Mouse (Mus musculus): ENCODE data around the gene Snx30. TPM values are rescaled to one million over a fixed set of nuclear protein-coding genes. Genes with fewer than 3 reads are reported as not detected.

Gene Snx30
- polyA plus RNA-seq, 1 experiment, result 0.20 TPM

DNA sequence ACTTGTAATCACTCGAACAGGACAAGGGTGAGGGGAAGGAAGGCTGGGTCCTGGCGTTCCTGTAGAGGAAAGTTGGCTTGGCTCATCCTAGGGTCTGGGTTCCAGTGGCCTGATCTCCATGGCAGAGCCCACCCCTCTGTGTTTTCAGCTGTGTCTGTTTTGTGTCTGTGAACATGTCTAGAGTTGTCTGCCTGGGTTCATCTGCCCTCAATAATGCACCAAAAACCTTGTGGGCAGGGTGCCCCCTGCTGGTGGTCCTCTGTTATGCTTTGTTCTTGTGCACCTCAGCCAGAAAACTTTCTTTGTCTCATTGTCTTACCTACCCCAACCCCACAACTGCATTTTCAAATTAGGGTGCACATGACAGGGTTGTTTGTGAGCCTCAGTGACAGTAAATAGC, 44.5 kb downstream of the Snx30 start:
- TF ChIP-seq GATA1 (IDR thresholded peaks at IDR 0.05; ENCODE audit: low read length), result no peak
- TF ChIP-seq TAL1 (IDR thresholded peaks at IDR 0.05; ENCODE audit: low read length), result no peak
- Histone ChIP-seq H3K9me3 (ENCODE audit: control insufficient read depth, low read length) (no peaks in the 10 kb centered on the region), H3K4me3 (replicated peaks) (no peak overlapping the region), H3K4me1 (ENCODE audit: control insufficient read depth) (no peaks in the 10 kb centered on the region), H3K36me3 (ENCODE audit: control insufficient read depth) (no peaks in the 10 kb centered on the region; the same call in 1 of the 2 replicates), H3K27me3 (ENCODE audit: control insufficient read depth) (no peaks in the 10 kb centered on the region)

DNA sequence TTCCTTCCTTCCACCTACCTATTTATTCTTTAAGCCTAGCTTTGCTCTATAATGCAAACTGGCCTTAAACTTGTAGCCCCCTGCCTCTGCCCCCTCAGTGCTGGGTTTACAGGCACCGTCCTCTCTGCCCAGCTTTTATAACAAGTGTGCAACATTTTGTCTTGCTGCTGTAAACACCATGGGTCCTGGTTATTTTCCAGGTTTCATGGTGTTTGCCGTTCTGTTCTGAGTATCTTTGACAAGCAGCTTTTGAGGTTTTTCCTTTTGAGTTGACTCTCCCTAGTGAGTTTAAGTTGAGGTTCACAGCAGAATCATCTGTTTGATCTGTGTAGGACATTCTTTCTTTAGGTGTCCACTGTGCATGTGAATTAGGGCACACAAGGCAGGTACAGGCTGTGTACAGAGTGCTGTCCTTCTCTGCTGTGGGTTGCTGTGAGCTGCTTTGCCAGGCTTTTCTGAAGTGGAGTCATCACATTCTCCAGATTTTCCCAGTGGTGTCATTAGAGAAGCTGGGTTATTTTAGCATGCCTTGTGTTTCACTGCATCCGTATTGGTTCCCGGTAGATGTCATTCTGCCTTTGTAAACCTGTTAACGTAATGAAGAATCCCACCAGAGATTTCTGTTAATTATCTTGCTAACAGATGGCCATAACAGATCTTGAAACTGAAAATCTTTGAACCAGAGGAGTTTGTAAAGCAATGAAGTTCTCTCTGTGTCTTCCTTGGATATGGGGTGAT, 45.4 kb downstream of the Snx30 start:
- no peaks in the 10 kb centered on the region for H3K4me1 ChIP-seq (ENCODE audit: control insufficient read depth)
- no peaks in the 10 kb centered on the region; the same call in 1 of the 2 replicates for H3K36me3 ChIP-seq (ENCODE audit: control insufficient read depth)
- no peak for TF ChIP-seq GATA1 (IDR thresholded peaks at IDR 0.05; ENCODE audit: low read length)
- no peak for TF ChIP-seq TAL1 (IDR thresholded peaks at IDR 0.05; ENCODE audit: low read length)
- no peaks in the 10 kb centered on the region for H3K27me3 ChIP-seq (ENCODE audit: control insufficient read depth)
- no peak overlapping the region for H3K4me3 ChIP-seq (replicated peaks)
- no peaks in the 10 kb centered on the region for H3K9me3 ChIP-seq (ENCODE audit: control insufficient read depth, low read length)

DNA sequence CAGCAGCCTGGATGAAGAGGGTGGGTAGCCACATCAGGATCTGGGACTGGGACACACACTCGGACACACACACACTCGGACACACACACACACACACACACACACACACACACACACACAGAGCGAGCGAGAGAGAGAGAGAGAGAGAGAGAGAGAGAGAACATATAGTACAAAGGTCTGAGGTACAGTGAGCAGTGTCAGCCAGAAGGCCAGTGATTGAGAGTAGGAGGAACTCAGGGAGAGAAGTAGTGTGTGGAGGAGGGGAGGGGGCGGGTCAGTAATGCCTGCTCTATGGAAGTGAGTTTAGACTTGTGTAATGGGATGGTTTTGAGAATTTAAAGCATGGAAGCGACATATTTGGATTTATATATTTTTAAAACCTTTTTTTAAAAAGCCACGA, 47.5 kb downstream of the Snx30 start:
- Histone ChIP-seq H3K27me3 (ENCODE audit: control insufficient read depth) (no peaks in the 10 kb centered on the region), H3K9me3 (ENCODE audit: control insufficient read depth, low read length) (no peaks in the 10 kb centered on the region), H3K36me3 (ENCODE audit: control insufficient read depth) (peaks cover 10% of the 10 kb centered on the region), H3K4me3 (replicated peaks) (no peak overlapping the region), H3K4me1 (ENCODE audit: control insufficient read depth) (no peaks in the 10 kb centered on the region)
- TF ChIP-seq TAL1 (IDR thresholded peaks at IDR 0.05; ENCODE audit: low read length) (no peak), GATA1 (IDR thresholded peaks at IDR 0.05; ENCODE audit: low read length) (no peak)

- TF ChIP-seq GATA1 (IDR thresholded peaks at IDR 0.05; ENCODE audit: low read length) (no peak), TAL1 (IDR thresholded peaks at IDR 0.05; ENCODE audit: low read length) (no peak)
- H3K36me3 ChIP-seq (ENCODE audit: control insufficient read depth), result peaks cover 10% of the 10 kb centered on the region
- no peaks in the 10 kb centered on the region for H3K27me3 ChIP-seq (ENCODE audit: control insufficient read depth)
- H3K4me1 ChIP-seq (ENCODE audit: control insufficient read depth), result peaks cover 12% of the 10 kb centered on the region
- H3K4me3 ChIP-seq (replicated peaks), result no peak overlapping the region
- H3K9me3 ChIP-seq (ENCODE audit: control insufficient read depth, low read length), result no peaks in the 10 kb centered on the region
These were observed 54.2 kb downstream of the Snx30 start for GRCm38 (mm10) chr4:59859693-59860425.

DNA sequence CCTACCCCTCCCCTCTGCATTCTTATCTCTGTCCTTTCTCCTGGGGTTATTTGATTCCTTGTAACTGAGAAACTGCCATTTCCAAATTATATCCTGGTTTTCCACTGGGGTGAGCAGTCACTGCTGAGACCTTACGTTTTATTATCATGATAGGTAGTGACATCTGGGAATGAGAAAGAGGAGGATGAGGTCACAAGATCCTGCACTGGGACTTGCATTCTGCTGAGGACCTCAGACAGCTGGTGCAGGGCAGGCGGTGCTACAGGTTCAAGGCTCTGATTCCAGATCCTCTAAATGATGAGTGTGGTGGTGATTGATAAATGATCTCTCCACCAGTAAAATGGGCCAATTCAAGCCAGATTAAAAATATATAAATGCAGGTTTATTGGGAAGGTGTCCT, 54.8 kb downstream of the Snx30 start:
- Histone ChIP-seq H3K27me3 (ENCODE audit: control insufficient read depth) (no peaks in the 10 kb centered on the region), H3K4me3 (replicated peaks) (no peak overlapping the region), H3K36me3 (ENCODE audit: control insufficient read depth) (peaks cover 10% of the 10 kb centered on the region), H3K4me1 (ENCODE audit: control insufficient read depth) (peaks cover 12% of the 10 kb centered on the region), H3K9me3 (ENCODE audit: control insufficient read depth, low read length) (no peaks in the 10 kb centered on the region)
- TF ChIP-seq TAL1 (IDR thresholded peaks at IDR 0.05; ENCODE audit: low read length), result no peak
- TF ChIP-seq GATA1 (IDR thresholded peaks at IDR 0.05; ENCODE audit: low read length), result no peak

DNA sequence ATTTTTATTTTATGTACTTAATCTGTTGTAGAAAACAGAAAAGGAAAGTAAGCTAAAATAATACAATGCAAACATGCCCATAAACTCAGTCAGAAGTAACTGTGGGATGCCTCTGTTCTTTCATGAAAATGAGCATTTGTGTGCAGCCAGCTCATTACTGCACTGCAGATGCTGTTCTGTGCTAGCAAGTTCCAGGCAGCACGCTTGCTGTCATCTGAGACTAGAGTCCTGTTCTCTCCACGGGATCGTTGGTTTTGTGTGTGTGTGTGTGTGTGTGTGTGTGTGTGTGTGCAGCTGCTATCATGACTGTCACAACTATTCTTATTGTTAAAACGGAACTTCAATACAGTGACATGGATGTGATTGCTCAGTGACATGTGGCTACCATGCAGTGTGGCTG, 56.2 kb downstream of the Snx30 start:
- Histone ChIP-seq H3K4me1 (ENCODE audit: control insufficient read depth) (peaks cover 12% of the 10 kb centered on the region), H3K36me3 (ENCODE audit: control insufficient read depth) (peaks cover 10% of the 10 kb centered on the region), H3K4me3 (replicated peaks) (no peak overlapping the region), H3K9me3 (ENCODE audit: control insufficient read depth, low read length) (no peaks in the 10 kb centered on the region), H3K27me3 (ENCODE audit: control insufficient read depth) (no peaks in the 10 kb centered on the region)
- TF ChIP-seq GATA1 (IDR thresholded peaks at IDR 0.05; ENCODE audit: low read length) (no peak), TAL1 (IDR thresholded peaks at IDR 0.05; ENCODE audit: low read length) (no peak)

DNA sequence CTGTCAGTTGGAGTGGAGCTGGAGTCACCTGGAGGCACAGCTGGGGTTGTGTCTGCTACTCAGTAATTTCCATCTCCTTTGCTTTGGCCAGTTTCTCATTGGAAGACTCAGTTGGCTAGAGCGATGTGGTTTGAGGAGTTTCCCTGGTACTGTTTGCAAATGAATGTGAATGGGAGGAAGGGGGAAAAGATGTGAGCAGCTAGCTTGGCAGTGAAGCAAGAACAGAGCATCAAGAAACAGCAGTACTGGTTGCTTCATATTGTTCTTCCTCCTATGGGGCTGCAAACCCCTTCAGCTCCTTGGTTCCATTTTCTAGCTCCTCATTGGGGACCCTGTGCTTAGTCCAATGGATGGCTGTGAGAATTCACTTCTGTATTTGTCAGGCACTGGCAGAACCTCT, 56.7 kb downstream of the Snx30 start:
- H3K36me3 ChIP-seq (ENCODE audit: control insufficient read depth), result peaks cover 6% of the 10 kb centered on the region

GRCm38 (mm10) chr4:59863869-59864268, 58.2 kb downstream of the Snx30 start:
- no peaks in the 10 kb centered on the region; the same call in 1 of the 2 replicates for H3K36me3 ChIP-seq (ENCODE audit: control insufficient read depth)
- TF ChIP-seq GATA1 (IDR thresholded peaks at IDR 0.05; ENCODE audit: low read length), result no peak
- no peak for TF ChIP-seq TAL1 (IDR thresholded peaks at IDR 0.05; ENCODE audit: low read length)
- H3K4me1 ChIP-seq (ENCODE audit: control insufficient read depth), result peaks cover 12% of the 10 kb centered on the region
- no peaks in the 10 kb centered on the region for H3K27me3 ChIP-seq (ENCODE audit: control insufficient read depth)
- H3K4me3 ChIP-seq (replicated peaks), result no peak overlapping the region
- no peaks in the 10 kb centered on the region for H3K9me3 ChIP-seq (ENCODE audit: control insufficient read depth, low read length)

More for the DNA sequence above, 56.7 kb downstream of the Snx30 start:
- Histone ChIP-seq H3K9me3 (ENCODE audit: control insufficient read depth, low read length) (no peaks in the 10 kb centered on the region), H3K4me1 (ENCODE audit: control insufficient read depth) (peaks cover 12% of the 10 kb centered on the region), H3K4me3 (replicated peaks) (no peak overlapping the region), H3K27me3 (ENCODE audit: control insufficient read depth) (no peaks in the 10 kb centered on the region)
- no peak for TF ChIP-seq GATA1 (IDR thresholded peaks at IDR 0.05; ENCODE audit: low read length)
- TF ChIP-seq TAL1 (IDR thresholded peaks at IDR 0.05; ENCODE audit: low read length), result no peak

GRCm38 (mm10) chr4:59868086-59868485, 62.4 kb downstream of the Snx30 start:
- H3K27me3 ChIP-seq (ENCODE audit: control insufficient read depth), result no peaks in the 10 kb centered on the region
- peaks cover 12% of the 10 kb centered on the region for H3K4me1 ChIP-seq (ENCODE audit: control insufficient read depth)
- H3K9me3 ChIP-seq (ENCODE audit: control insufficient read depth, low read length), result no peaks in the 10 kb centered on the region
- no peak overlapping the region for H3K4me3 ChIP-seq (replicated peaks)
- no peak for TF ChIP-seq GATA1 (IDR thresholded peaks at IDR 0.05; ENCODE audit: low read length)
- no peaks in the 10 kb centered on the region; the same call in 1 of the 2 replicates for H3K36me3 ChIP-seq (ENCODE audit: control insufficient read depth)

Data from erythroblast, embryonic 14.5 days (primary cell).